Mouse (Mus musculus): ENCODE data around the gene Kcnj5.

GRCm38 (mm10) chr9:32331162-32331561 lies 13.0 kb downstream of the Kcnj5 start:
- no peak for TF ChIP-seq GATA1 (IDR thresholded peaks at IDR 0.05; ENCODE audit: borderline replicate concordance, low read length)
- no peak for TF ChIP-seq FLI1 (IDR thresholded peaks at IDR 0.05; ENCODE audit: low read length)

Measured in megakaryocyte, embryonic 14.5 days (primary cell).